Mouse (Mus musculus) lung, postnatal 4 days (tissue): ENCODE data around the gene Zdhhc7.
A peak's percentile ranks its signal among the peaks of the same experiment; 100 is the strongest.

Source experiments
- DNase-seq, 2 experiments: peaks; one replicate each; pipeline ENCODE4 v3.0.0; 2021

Zdhhc7 gene

DNA sequence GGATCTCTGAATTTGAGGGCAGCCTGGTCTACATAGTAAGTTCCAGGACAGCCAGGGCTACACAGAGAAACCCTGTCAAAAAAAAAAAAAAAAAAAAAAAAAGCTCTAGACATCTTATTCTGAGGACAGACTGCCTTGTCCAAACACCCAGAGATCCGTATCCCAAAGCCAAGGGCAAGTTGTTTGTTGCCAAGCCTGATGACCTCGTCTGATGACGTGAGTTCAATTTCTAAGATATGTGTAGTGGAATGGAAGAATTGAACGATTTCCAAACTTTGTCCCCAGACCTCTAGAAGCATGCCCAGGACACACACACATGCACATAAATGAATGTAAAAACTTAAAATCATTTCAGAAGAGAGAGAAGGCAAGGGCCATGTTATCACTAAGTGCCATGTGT, 35.1 kb downstream of the Zdhhc7 start:
- no peak for DNase-seq

DNA sequence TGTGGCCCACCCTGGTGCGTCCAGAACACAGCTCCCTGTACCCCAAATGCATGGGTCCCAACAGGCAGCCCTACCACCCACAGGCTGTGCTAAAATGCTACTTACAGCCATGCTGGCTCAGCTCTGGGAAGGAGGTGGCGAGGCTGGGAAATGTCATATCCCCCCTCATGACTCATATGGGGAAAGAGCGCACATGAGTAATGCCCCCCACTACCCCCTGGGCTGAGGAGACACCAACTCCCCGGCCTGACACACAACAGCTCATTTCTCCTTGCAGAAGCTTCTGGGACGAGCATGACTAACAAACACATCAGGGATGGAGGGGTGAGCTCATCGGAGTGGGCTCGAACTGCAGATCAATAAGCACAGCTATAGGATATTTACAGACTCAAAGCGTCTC, 35.7 kb downstream of the Zdhhc7 start:
- DNase-seq = no peak

DNA sequence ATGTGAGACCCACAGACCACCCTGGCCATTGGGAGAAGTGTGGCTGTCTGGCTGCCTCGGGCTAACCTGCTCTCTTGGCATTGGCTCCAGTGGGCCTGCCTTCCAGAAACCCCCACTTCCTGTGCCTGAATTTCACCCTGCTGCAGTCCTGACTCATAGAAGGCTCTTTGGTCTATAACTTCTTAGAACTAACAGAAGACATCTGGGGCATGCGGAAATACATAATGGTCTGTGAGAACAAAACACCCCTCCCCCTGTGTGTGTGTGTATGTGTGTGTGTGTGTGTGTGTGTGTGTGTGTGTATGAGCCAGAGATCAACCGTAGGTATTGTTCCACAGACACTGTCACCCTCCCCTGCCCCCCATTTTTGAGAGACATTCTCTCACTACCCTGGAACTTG, 38.0 kb downstream of the Zdhhc7 start:
- DNase-seq = no peak

DNA sequence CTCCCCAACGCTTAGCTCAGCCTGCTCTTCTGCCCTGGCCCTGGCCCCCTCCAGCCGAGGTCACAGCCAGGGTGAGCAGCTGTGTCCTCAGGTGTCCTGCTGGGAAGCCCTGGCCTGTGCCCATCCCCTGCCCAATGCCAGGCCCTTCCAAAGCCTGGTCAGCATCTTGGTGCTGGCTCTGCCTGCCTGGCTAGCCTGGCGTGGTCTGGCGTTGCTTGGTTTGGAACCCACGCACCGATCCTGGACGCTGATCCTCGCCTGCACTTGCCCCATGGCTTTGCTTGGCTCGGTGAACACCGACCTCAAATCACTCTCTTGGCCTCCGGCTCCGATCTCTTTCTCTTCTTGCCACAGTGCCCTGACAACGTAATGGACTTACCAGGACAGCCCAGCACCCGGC, 38.5 kb downstream of the Zdhhc7 start:
- DNase-seq = no peak

DNA sequence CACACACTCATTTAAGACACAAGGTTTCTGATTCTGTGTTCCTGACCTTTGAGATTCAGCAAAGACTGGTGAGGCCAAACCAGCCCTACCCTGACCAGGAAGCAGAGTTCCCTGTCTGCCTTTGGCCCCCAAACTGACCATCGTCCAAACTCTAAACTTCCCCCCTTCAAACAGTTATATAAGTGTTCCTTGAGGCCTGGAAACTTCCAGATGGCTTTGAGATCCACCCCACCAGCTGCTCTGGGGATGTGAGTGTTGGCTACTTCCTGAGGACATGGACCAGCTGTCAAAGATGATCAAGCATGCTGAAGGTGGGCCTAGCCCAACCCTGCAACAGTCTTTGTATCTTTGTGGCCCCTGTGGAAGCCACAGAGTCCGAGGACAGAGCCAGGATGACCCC, 44.2 kb downstream of the Zdhhc7 start:
- peak in 1 of 2 experiments; percentile 60 for DNase-seq

DNA sequence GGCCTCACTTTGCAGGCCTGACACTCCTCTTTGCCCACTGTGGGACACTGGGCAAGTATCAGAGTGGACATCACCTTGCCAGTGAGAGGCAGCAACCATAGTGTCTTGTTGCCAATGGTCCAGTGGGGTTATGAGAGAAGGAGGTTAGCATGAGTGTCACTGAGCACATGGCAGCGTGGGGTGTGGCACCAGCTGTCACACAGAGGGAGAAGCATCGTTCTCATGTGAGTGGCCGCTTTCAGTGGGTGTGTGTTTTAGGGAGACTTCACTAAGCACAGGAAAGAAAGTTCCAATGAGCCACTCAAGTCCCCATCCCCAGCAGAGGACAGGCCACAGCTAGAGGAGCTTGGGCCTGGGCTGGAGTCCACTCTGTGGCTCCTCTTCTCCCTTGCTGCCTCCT, 46.4 kb downstream of the Zdhhc7 start:
- DNase-seq = no peak

DNA sequence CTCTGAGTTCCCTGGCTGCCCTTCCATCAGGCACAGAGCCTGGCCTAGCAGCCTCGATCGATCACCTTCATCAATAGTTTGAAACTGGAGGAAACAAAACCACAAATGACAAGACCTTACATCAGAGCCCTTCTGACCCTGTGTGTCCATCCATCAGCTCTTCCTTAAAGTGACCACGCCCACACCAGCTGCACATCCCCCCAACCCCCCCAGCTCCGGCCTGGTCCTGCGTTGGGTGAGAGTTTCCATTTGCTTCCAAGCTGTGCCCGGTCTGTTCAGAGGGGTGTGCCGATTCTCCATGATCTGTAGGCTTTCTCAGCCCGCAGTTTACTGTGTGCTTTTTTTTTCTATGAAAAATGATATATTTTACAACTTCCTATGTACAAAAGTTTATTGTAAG, 49.0 kb downstream of the Zdhhc7 start:
- peak; percentile 39 to 76 for DNase-seq

DNA sequence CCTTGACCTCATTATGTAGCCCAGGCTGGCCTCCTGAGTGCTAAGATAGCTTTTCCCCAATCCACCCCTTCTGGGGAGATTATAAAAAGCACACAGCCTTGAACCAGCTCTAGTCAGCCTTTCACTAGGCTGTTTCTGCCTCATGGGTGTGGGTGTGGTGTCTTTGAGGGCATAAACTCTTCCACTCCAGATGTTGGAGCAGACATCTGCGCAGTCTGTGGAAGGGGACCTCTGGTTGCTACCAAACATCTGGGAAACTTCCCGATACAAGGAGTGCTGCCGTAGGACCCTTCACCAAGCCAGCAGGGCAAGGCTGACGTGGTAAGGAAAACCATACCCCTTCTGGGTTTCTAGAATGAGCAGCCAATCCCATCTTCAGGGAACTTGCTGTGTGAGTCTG, 49.4 kb downstream of the Zdhhc7 start:
- DNase-seq = no peak

DNA sequence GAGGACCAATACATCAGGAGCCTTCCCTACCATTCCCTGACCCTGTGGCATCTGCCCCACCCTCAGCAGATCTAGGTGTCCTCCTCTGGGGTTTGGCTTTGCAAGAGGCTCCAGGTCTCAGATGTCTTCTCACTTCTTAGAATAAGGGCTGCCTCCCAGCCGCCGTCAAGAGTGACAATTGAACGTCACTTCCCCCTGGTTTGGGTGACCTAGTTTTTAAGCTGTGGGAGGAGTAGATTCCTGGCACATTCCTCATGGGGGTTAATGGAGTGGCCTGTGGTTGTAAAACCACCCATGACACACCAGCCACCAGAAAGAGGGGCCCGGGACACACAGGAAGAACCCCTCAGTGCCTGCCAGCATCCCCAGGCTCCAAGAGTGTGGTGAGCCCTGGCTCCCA, 50.3 kb downstream of the Zdhhc7 start:
- peak; percentile 30 to 59 for DNase-seq

DNA sequence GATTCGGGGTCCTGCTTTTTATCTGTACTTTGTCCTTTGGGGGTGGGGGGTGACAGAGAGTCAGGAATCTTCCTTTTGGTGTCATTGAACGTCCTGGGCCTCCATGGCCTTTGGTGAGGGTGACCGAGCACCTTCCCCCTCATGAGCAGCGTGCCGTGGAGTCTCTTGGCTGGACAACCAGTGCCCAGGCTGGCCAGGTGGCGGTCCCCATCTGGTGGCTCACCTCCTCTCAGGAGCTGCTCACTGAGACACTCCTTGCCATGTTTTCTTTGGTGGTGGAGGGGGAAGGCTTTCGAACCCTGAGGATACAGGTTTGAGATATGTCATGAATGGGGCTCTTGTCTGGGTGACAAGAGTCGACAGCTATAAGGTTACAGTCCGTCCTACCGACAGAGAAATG, 50.9 kb downstream of the Zdhhc7 start:
- DNase-seq = no peak

DNA sequence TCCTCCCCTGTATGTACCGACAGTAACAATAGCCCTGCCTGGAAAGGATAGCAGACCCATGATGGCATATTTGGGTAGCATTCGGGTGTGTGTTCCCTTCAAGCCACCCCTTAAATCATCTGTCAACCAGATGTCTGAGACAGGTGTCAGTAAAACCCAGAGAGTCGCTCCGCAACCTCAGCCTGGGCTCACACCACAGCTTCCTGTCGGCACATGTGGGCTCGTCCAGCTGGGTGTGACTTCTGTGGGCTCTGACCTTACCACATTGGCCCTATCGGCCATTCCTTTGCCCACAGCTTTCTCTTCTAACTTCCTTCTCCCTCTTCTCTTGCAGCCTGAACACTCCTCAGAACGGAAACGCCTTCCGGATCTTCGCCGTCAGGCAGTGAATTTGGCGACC, 51.3 kb downstream of the Zdhhc7 start:
- DNase-seq = no peak

DNA sequence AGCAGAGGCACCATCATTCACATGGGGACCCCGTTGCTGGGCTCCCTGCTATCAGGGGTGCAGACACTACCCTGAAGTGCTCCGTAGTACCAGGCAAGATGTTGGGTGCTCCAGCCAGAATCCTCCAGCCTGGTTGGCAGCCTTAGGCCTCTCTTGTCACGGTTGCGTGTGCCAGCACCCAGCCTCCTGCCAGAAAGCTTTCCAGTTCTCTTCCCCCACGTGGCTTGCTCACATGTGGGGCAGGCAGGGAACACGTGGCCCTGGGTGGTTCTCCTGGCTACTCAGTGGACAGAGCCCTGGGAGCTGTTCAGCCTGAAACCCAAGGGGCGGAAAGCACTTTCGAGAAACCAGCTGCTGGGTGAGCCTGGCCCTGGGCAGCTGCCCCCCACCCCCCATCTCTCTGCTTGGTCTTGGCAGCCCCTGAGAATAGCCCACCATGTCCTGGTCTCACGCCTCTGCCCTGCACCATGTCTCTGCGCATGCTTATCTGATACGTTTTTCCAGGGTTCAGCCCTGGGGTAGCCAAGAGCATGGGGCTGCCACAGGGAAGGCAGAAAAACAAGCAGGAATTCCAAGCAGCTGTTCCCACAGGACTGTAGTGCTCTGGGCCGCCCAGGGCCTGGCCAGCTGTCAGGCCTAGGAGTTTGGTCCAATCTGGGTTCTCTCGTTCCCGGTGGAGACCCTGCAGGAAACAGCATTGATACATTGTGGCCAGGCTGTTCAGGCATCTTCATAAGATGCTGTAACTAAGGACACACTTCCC, 54.8 kb downstream of the Zdhhc7 start:
- DNase-seq = peak; percentile 60 to 81

DNA sequence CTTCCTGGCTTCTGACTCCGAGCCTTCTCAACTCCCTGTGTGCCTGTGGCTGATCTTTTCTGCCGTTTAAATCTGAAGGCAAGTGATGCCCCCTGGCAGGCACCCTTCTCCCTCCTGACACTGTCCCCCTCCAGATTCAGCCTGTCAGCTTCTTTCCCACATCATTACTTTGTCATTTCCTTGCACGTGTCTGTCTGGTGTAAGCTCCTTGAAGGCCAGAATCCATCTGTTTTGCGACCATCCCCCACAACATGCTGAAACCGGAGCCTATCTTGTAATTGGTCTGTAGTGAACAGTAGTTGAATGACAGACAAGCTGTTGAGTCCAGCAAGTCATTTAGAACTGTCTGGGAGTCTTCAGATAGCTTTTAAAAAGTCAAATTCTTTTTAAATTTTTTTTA, 55.8 kb downstream of the Zdhhc7 start:
- peak; percentile 29 to 72 for DNase-seq

DNA sequence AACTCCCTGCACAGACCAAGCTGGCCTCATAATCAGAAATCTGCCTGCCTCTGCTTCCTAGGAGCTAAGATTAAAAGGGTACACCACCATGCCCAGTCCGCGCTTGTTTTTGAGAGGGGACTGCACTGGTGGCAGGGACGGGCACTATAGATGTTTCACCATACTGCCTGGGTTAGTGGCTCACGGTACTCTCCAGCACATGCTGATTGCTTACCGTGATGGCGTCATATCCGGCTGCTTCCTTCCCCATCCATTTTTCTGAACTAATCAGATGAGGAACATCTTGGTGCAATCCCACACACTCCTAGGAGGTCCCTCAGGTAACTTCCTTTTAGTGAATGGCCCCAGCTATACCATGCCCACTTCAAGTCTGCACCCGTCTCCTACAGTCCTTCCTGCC, 56.4 kb downstream of the Zdhhc7 start:
- DNase-seq = no peak

DNA sequence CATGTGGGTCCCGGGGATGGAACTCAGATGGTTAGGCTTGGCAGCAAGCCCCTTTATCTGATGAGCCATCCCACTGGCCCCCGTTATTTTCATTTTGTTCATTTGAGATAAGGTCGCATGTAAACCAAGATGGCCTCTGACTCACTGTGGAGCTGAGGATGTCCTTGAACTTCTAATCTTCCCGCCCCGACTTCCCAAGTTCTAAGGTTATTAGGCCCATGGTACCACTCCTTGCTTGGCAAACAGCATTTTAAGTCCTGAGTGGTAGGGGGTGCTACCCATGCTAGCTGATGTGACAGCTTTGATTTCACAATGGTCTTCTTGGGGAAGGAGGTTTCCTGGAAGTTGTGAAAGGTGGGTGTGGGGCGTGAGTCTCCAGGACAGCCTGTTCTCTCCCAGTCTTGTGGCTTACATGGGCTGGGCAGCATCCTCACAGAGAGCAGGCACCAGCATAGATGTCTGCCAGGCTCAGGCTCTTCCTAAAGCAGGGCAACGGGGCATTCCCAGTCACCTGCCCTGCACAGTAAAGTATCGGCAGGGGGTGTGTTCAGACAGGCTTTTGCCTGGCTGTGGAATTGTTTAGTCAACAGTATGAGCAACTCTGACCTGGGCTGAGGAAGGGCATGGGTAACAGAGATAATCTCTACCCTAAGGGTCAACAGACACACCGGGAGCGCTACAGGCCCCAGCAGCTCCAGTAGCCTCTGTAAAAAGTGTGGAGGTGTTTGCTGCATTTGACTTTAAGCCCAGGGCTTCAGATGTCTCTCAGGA, 58.6 kb downstream of the Zdhhc7 start:
- DNase-seq = no peak

DNA sequence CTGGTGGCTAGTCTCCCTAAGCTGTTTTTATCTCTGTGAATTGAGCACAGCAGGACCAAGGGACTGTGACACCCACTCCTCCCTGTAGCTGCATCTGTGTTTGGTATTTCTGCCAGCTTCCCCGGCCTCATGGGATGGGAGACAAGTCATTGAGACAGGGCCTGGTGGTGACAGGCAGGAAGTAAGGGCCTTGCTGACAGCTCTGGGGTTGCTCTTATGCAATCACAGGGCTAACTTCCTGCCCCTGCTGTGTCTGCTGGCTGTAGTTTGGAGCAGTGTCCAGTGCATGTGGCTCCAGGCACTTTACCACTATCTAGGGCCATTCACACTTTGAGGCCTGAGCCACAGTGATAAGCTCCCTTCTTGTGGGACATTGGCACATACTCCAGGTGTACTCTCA, 60.4 kb downstream of the Zdhhc7 start:
- DNase-seq = peak; percentile 66 to 82

DNA sequence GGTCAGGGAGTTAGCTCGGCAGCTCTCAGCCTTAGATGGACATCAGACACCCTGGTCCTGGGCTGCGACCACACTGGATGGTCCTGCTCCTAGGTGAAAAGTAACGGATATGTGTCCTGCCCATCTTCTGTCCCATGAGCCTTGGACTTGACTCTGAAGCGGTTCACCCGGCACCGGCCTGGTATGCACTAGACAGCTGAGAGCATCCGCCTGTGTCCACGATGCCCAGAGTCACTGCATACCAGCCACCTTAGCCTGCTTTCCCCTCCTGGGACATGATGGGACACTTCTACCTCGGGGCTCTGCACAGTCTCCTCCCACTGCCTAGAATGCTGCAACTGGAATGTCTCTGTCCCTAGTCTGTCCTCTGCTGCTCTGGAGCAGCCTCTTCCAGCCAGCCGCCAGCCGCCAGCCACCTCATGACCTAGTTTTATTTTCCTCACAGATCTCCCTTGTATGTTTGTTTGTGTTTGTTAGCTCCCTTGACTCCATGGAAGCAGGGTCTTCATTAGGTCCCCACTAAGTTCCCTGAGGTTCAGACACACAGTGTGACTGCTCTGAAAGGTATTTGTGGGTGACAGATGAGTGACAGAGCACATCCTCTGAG, 61.9 kb downstream of the Zdhhc7 start:
- no peak for DNase-seq

DNA sequence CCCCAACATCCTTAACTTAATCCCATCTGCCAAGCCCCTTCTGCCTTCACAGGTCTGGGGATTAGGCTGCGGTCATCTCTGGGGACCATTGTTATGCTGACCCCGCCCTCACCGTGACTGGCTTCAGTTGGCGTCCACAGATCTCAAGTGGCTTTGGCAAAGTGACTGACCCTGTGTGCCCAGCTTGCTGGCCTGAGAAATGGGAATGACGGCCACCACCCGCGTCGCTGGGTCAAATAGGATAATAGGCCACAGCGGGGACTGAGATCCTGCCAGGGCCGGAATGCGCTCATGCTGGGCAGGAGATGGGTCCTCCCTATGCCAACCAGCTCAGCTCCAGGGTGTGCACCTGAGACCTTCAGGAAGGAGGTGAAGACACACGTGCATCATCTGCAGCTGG, 62.5 kb downstream of the Zdhhc7 start:
- DNase-seq = no peak

DNA sequence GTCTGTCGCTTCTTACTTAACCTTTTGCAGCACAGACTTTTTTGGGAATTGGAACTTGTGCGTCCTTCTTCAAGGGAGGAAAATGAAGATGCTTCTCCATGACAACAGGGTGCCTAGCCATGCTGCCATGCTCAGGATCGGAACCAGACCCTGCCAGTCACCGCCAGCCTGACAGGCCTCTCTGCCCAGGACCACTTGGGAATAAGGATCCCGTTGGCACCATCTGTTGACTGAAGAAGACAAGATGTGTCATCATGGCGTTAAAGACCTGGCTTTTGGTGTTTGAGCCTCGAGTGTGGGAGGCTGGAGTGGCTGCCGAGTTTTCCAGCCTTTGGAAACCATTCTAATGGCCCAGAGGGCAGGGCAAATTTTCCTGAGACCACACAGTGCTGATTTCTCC, 63.7 kb downstream of the Zdhhc7 start:
- no peak for DNase-seq

DNA sequence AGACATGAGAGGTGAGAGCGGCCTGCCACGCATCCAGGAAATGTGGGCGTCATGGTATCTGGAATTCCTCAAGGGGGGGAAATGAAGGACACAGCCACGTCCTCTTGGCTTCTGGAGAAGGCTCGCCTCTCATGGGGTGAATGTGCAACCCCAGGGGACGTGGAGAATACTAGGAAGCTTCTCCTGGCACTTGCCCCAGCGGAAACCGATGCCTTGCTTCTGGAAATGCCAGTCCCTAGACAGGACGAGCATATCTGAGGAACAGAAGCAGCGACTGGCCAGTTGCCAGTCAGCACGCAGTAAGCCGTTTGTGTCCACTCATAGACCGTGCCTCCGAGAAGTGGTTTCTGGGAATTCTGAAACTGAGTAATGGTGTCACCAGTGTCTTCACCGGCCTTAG, 64.1 kb downstream of the Zdhhc7 start:
- DNase-seq = peak; percentile 45 to 73

DNA sequence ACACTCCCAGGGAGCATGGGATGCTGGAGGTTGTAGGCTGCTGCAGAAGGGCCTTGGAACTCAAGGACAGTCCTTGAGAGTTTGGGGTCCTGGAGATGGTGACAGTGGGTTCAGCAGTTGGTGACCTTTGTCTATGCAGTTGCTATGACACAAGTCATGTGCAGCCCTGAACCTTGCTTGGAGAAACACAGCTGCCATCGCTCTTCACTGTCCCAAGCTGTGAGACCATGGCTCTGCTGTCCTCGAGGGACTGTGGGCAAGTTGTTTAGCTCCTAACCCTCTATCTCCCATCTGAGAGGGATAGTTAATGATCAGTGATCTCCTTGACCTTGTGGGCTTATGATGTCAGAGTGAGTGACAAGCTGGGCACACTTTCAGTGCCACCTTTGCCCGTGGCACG, 64.7 kb downstream of the Zdhhc7 start:
- DNase-seq = no peak

DNA sequence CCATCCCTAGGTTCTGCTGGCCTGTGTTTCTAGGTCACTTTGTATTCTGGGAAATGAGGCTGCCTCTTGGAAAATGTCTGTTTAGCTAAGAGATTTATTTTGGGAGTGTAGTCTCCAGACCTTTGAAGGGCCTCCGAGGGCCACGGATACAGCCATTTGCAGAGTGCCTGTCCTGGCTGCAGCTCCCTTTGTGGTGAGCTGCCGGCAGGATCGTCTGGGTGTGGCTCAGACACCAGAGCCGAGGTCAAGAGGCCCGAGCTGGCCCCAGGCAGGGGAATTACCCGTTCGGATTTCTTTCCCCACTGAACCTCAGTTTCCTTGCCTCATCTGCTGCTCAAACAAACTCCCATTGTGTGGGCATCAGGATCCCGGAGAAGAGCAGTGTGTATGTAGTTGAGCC, 65.2 kb downstream of the Zdhhc7 start:
- DNase-seq = peak in 1 of 2 experiments; percentile 39

DNA sequence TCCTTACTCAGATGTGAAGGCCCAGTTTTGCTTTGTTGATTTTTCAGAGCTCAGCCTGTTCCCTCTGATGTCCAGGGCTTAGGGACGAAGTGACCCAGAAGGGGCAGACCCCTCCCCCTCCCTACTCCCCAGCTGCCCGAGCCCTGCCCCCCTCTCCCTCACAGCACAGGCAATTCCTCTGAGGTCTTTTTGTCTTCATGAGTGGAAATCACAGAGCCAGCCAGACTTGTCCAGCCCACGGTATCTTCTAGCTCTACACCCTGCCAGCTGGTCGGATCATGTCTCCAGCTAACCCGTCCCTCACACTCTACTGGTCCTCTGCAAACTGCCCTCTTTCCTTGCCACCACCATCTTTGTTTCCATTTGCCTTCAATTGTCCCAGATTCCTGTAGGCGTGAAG, 66.8 kb downstream of the Zdhhc7 start:
- peak in 1 of 2 experiments; percentile 33 for DNase-seq

DNA sequence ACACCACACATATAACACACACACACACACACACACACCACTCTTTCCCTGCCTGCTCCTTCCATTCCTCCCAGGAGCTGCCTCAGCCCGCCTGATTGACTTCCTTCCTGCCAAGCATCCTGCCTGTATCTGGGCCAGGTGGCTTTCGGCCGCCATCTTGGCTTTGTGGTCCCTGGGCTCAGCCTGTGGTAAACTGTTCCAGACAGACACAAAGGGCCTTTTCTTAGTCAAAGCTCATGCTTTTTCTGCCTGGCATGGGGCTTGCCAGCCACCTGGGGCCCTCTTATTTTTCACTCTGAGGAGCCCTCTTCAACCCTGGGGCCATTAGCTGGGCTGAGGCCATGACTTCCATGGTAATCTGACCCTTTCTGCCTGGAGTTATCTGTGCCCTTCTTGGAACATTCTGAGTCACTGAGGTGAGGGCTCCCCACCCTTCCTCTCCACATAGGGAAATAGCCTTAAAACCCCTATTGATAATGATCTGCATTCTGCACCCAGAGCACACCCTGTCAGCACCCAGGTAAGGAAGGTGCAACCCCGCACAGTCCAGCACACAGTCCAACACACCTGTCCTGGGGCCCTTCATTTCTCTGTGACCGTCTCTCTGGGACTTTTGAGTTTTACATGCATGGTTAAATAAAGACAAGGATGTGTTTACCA, 68.6 kb downstream of the Zdhhc7 start:
- DNase-seq = no peak
